Mouse (Mus musculus) hindbrain, embryonic 15.5 days (tissue): ENCODE measurements at regions not wholly inside any gene's neighbourhood (a gene's known extent, or its start where the extent isn't known, plus 50 kb on each side); places are given as distances from the start of the nearest gene placed in this dataset.

Experiments used
- ATAC-seq: fragments of 200-750 bp; cut with Nextera tagmentation; 2 replicates; pipeline ENCODE4 v1.8.0; 2017; ENCODE audit warnings: low read depth, moderate number of reproducible peaks, moderate TSS enrichment; ENCODE audit not compliant: low FRiP score
- H3K27ac ChIP-seq: fragments of 300-500 bp; sonication (generic); replicated peaks from 2 replicates; pipeline ENCODE4 v1.5.1; 2015; ENCODE audit warnings: mild to moderate bottlenecking, inconsistent platforms
- H3K27me3 ChIP-seq: fragments of 300-500 bp; sonication (generic); 2 replicates; pipeline ENCODE4 v1.6.1; 2015; ENCODE audit warnings: control low read depth, inconsistent platforms
- H3K36me3 ChIP-seq: fragments of 300-500 bp; sonication (generic); 2 replicates; pipeline ENCODE4 v1.6.1; 2015; ENCODE audit warnings: control low read depth, inconsistent platforms
- H3K4me1 ChIP-seq: fragments of 300-500 bp; sonication (generic); replicated peaks from 2 replicates; pipeline ENCODE4 v1.6.1; 2015; ENCODE audit warnings: control low read depth, inconsistent platforms
- H3K4me2 ChIP-seq: fragments of 300-500 bp; sonication (generic); 2 replicates; pipeline ENCODE4 v1.6.1; 2015; ENCODE audit warnings: moderate library complexity, mild to moderate bottlenecking, inconsistent platforms
- H3K4me3 ChIP-seq: fragments of 300-500 bp; sonication (generic); 2 replicates; pipeline ENCODE4 v1.5.1; 2015; ENCODE audit warnings: mild to moderate bottlenecking, inconsistent platforms
- H3K9ac ChIP-seq: fragments of 300-500 bp; sonication (generic); 2 replicates; pipeline ENCODE4 v1.6.1; 2015; ENCODE audit warnings: inconsistent platforms
- H3K9me3 ChIP-seq: fragments of 300-500 bp; sonication (generic); 2 replicates; pipeline ENCODE4 v1.6.1; 2016; ENCODE audit warnings: control low read depth, inconsistent platforms
- WGBS: fragments of 180-500 bp; shearing (Covaris S2); methylation state at CpG from one replicate; pipeline ENCODE4 v1.1.7; 2015; 5-methylcytosine and 5-hydroxymethylcytosine counted together

GRCm38 (mm10) chrX:98375437-98375836 is 226.9 kb downstream of the Ar start:
- no peaks in the 10 kb centered on the region for H3K27me3 ChIP-seq
- no peak overlapping the region for H3K4me3 ChIP-seq
- H3K4me1 ChIP-seq, result no peaks in the 10 kb centered on the region
- no peak for ATAC-seq
- no peak overlapping the region for H3K4me2 ChIP-seq
- no peak overlapping the region for H3K9ac ChIP-seq
- H3K27ac ChIP-seq, result no peak overlapping the region
- no peaks in the 10 kb centered on the region for H3K36me3 ChIP-seq
- no peaks in the 10 kb centered on the region for H3K9me3 ChIP-seq

DNA sequence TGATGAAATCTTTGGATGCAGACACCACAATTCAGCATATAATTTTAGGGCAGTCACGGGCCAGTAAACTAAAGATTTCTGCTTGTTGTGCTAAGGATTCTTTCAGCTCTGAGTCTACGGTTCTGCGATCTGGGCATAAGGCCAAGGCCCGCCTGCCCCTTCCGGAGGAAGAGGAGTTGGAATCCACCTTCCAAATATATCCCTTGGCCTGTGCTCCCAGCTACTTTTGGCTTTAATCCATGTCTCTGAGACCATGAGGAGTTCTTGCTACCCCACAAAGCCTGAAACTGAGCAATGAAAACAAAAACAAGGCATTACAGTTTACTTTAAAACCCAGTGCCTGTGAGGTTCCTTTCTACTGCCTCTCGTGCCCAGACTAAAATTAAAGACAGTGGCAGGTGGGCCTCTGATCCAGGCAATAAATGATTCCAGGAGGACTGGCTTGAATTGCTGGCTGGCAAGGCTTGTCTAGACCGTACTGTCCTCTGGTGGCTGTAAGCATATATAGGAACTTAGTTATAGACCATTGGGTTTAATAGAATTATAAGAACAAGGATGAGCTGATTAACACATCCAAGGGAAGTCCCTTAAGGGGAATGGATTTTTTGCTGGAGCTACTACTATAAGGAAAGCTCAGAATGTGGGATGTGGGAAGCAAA is 231.8 kb downstream of the Ar start:
- Histone ChIP-seq H3K4me1 (no peaks in the 10 kb centered on the region), H3K27ac (no peak overlapping the region), H3K27me3 (no peaks in the 10 kb centered on the region), H3K4me2 (no peak overlapping the region), H3K9me3 (no peaks in the 10 kb centered on the region), H3K36me3 (no peaks in the 10 kb centered on the region), H3K4me3 (no peak overlapping the region), H3K9ac (no peak overlapping the region)
- no peak for ATAC-seq
- 71% methylated on average over 7 of the region's 7 CpGs for WGBS

GRCm38 (mm10) chrX:98384017-98384416 is 235.4 kb downstream of the Ar start:
- no peak overlapping the region for H3K4me3 ChIP-seq
- no peaks in the 10 kb centered on the region for H3K9me3 ChIP-seq
- H3K36me3 ChIP-seq, result no peaks in the 10 kb centered on the region
- H3K27me3 ChIP-seq, result no peaks in the 10 kb centered on the region
- H3K27ac ChIP-seq, result no peak overlapping the region
- 76% methylated on average over 1 of the region's 1 CpGs for WGBS
- H3K4me2 ChIP-seq, result no peak overlapping the region
- H3K4me1 ChIP-seq, result no peaks in the 10 kb centered on the region
- no peak overlapping the region for H3K9ac ChIP-seq
- no peak for ATAC-seq

DNA sequence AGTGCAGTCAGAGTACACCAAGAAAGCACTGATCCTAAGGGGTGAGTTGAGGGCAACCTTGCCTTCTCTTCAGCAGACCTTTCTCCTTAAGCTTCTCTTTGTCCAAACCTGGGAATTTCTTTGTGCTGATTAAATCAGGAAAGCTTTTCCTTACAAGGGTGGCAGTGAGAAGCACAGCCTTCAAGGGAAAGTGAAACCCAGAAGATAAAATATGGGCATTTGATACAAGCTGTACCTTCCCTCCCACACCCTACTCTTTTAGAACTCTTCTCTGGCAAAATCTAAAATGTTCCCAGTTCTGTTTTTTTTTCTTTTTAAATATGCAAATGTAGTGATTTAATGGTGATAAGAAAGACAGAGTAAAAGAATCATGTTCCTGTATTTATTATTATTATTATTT is 243.8 kb downstream of the Ar start:
- no peak for ATAC-seq
- H3K9me3 ChIP-seq, result no peaks in the 10 kb centered on the region
- no peak overlapping the region for H3K4me3 ChIP-seq

DNA sequence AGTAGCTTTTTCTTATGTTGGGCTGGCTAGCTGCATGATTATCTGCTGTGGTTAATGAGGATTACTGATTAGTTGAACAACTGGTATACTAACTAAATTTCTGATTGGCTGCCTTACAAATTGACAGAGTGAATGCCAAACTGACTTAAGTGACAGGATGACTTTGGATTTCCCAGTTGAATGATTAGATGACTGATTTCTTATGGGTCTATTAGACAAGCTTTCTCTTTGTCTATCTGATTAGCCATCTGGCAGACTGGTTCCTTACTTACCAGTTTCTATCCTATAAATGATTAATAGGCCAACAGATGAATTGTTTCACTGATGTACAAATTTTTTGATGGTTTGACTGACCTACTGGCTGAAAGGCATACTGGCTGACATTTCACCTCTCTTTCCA is 260.5 kb downstream of the Ar start:
- Histone ChIP-seq H3K4me1 (no peaks in the 10 kb centered on the region), H3K9ac (no peak overlapping the region), H3K4me2 (no peak overlapping the region), H3K4me3 (no peak overlapping the region), H3K27me3 (no peaks in the 10 kb centered on the region), H3K36me3 (no peaks in the 10 kb centered on the region), H3K9me3 (no peaks in the 10 kb centered on the region), H3K27ac (no peak overlapping the region)
- ATAC-seq, result no peak

More for the DNA sequence above, 243.8 kb downstream of the Ar start:
- Histone ChIP-seq H3K4me2 (no peak overlapping the region), H3K27ac (no peak overlapping the region), H3K36me3 (no peaks in the 10 kb centered on the region), H3K9ac (no peak overlapping the region), H3K4me1 (no peaks in the 10 kb centered on the region), H3K27me3 (no peaks in the 10 kb centered on the region)

- Histone ChIP-seq H3K4me1 (no peaks in the 10 kb centered on the region), H3K9ac (no peak overlapping the region), H3K9me3 (no peaks in the 10 kb centered on the region), H3K27ac (no peak overlapping the region), H3K27me3 (no peaks in the 10 kb centered on the region), H3K36me3 (no peaks in the 10 kb centered on the region), H3K4me3 (no peak overlapping the region), H3K4me2 (no peak overlapping the region)
- ATAC-seq, result no peak
Observed at GRCm38 (mm10) chrX:98419437-98419836, 270.9 kb downstream of the Ar start.

DNA sequence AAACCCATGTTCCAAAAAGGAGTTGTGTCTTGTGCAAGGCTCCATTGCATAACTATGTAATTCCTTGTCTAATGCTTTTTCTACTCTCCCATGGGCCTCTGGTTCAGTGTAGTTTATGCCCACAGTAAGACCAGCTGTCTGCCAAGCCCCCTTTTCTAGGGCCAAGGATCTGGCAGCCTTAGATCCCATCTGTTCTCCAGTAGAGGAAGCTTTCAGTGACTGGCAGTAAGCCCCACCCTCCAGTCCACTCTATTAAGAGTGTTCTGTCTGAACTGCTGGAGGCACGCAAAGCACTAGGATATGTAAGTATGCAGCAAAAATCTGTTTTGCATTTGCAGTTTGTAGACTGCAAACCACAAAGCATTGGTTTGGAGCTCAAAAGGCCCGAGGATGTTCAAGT is 303.5 kb downstream of the Ar start:
- Histone ChIP-seq H3K27ac (no peak overlapping the region), H3K9me3 (no peaks in the 10 kb centered on the region), H3K9ac (no peak overlapping the region), H3K4me3 (no peak overlapping the region), H3K4me1 (no peaks in the 10 kb centered on the region), H3K36me3 (no peaks in the 10 kb centered on the region), H3K27me3 (no peaks in the 10 kb centered on the region), H3K4me2 (no peak overlapping the region)
- ATAC-seq, result 0 out of 2 replicates have a peak, but pooled peaks have one; percentile 48
- 66% methylated on average over 2 of the region's 2 CpGs for WGBS

- 91% methylated on average over 4 of the region's 4 CpGs for WGBS
- no peaks in the 10 kb centered on the region for H3K36me3 ChIP-seq
- ATAC-seq, result no peak
- H3K27ac ChIP-seq, result no peak overlapping the region
- no peaks in the 10 kb centered on the region for H3K27me3 ChIP-seq
- H3K4me2 ChIP-seq, result no peak overlapping the region
- H3K4me3 ChIP-seq, result no peak overlapping the region
- no peak overlapping the region for H3K9ac ChIP-seq
- no peaks in the 10 kb centered on the region for H3K4me1 ChIP-seq
- no peaks in the 10 kb centered on the region for H3K9me3 ChIP-seq
Observed at GRCm38 (mm10) chrX:98476473-98477254, 328.1 kb downstream of the Ar start.
